Mouse (Mus musculus) myocyte (in vitro differentiated cells): Measurements from ENCODE around the gene Notch2.

ENCODE experiments used
- E2F4 ChIP-seq: IDR thresholded peaks from one replicate; pipeline ENCODE4 v1.6.1; 2011; ENCODE audit warnings: mild to moderate bottlenecking, control low read depth, moderate library complexity; ENCODE audit not compliant: insufficient read depth
- MAX ChIP-seq: IDR thresholded peaks from one replicate; pipeline ENCODE4 v1.6.1; 2011; ENCODE audit warnings: low read depth, mild to moderate bottlenecking, control low read depth
- MYOD1 ChIP-seq, 3 experiments: IDR thresholded peaks; one replicate each; pipeline ENCODE4 v1.6.1; 2011; ENCODE audit warnings: control low read depth in 2 of 3, low read depth in 2 of 3, mild to moderate bottlenecking in 2 of 3, moderate library complexity in 1 of 3; ENCODE audit not compliant: insufficient read length in 2 of 3, control insufficient read depth in 1 of 3
- MYOG ChIP-seq, 3 experiments: IDR thresholded peaks; one replicate each; pipeline ENCODE4 v1.6.1; 2011; ENCODE audit warnings: control low read depth in 2 of 3, low read depth in 2 of 3, mild to moderate bottlenecking in 2 of 3; ENCODE audit not compliant: insufficient read length in 2 of 3, control insufficient read depth in 1 of 3, insufficient read depth in 1 of 3
- POLR2A ChIP-seq: IDR thresholded peaks from one replicate; pipeline ENCODE4 v1.6.1; 2011; ENCODE audit warnings: low read depth, mild to moderate bottlenecking, control low read depth, moderate library complexity; ENCODE audit not compliant: insufficient read length
- POLR2AphosphoS2 ChIP-seq: IDR thresholded peaks from one replicate; pipeline ENCODE4 v1.6.1; 2011; ENCODE audit warnings: low read depth, control low read depth; ENCODE audit not compliant: insufficient read length
- REST ChIP-seq: IDR thresholded peaks from one replicate; pipeline ENCODE4 v1.6.1; 2011; ENCODE audit warnings: mild to moderate bottlenecking, control low read depth, moderate library complexity; ENCODE audit not compliant: insufficient read depth, insufficient read length
- SRF ChIP-seq: IDR thresholded peaks from one replicate; pipeline ENCODE4 v1.6.1; 2011; ENCODE audit warnings: low read depth; ENCODE audit not compliant: control insufficient read depth, insufficient read length
- TCF12 ChIP-seq: IDR thresholded peaks from one replicate; pipeline ENCODE4 v1.6.1; 2011; ENCODE audit warnings: mild to moderate bottlenecking, control low read depth; ENCODE audit not compliant: poor library complexity, insufficient read depth, severe bottlenecking
- TCF3 ChIP-seq: IDR thresholded peaks from one replicate; pipeline ENCODE4 v1.6.1; 2011; ENCODE audit warnings: low read depth, control low read depth; ENCODE audit not compliant: insufficient read length
- USF1 ChIP-seq: IDR thresholded peaks from one replicate; pipeline ENCODE4 v1.6.1; 2011; ENCODE audit warnings: low read depth, mild to moderate bottlenecking, control low read depth, moderate library complexity

DNA sequence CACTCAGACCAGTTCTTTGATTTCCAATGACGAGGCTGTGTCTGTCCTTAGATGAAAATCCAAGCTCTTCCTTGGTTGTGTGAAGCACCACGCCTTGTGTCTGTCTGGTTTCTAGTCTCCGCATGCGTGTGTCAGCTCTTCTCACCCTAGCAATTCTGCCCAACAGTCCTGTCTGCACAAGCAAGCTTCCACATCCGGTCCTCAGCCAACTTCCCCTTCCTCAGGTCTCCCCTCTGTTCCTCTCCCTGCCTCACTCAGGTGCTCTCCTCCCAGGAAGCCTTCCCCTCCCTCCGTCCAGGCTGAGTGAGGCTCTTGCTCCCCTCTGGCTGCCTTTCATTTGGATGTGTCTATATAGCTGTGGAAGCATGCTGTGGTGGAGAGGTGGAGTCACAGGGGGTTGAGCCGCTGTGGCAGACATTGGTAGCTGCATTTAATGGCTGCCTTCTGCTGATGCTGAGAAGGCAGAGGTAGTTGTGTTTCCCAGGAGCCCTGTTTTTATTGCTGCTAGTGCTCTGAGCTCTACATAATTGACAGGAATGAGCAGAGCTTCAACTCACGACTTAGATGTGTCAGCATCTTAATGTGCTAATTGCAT lies 70.8 kb downstream of the Notch2 start:
- no peak for TF ChIP-seq MYOG (IDR thresholded peaks at IDR 0.05; ENCODE audit: control insufficient read depth in 1 of 3, insufficient read depth in 1 of 3, insufficient read length in 2 of 3, low read depth in 2 of 3)
- TF ChIP-seq E2F4 = no peak
- no peak for TF ChIP-seq POLR2A
- no peak for TF ChIP-seq USF1
- no peak for TF ChIP-seq SRF
- no peak for TF ChIP-seq TCF12
- TF ChIP-seq POLR2AphosphoS2 = no peak
- TF ChIP-seq REST = no peak
- no peak for TF ChIP-seq MAX
- no peak for TF ChIP-seq TCF3
- TF ChIP-seq MYOD1 (IDR thresholded peaks at IDR 0.05; ENCODE audit: control insufficient read depth in 1 of 3, insufficient read length in 2 of 3, low read depth in 2 of 3) = no peak
